Mouse (Mus musculus) lung, postnatal 4 days (tissue): ENCODE data around the gene Cygb.
A peak's percentile ranks its signal among the peaks of the same experiment; 100 is the strongest.
"Not testable (repeated sequence)": the region's sequence is repeated elsewhere in the genome, so short reads cannot be mapped to it uniquely, and the experiment has no call there.

ENCODE experiments used
- DNase-seq, 2 experiments: peaks; one replicate each; pipeline ENCODE4 v3.0.0; 2021

Cygb gene

GRCm38 (mm10) chr11:116674616-116675379 is 20.7 kb upstream of the Cygb start:
- no peak for DNase-seq

- no peak for DNase-seq
Observed at GRCm38 (mm10) chr11:116673410-116673809, 19.3 kb upstream of the Cygb start.

- no peak for DNase-seq
Observed at GRCm38 (mm10) chr11:116672595-116672994, 18.5 kb upstream of the Cygb start.

- DNase-seq: no peak
Observed at GRCm38 (mm10) chr11:116671845-116672434, 17.8 kb upstream of the Cygb start.

GRCm38 (mm10) chr11:116671112-116671844 is 17.2 kb upstream of the Cygb start:
- peak; percentile 97 to 98 for DNase-seq

- no peak for DNase-seq
Observed at GRCm38 (mm10) chr11:116670386-116670785, 16.3 kb upstream of the Cygb start.

GRCm38 (mm10) chr11:116669787-116670365 is 15.8 kb upstream of the Cygb start:
- no peak for DNase-seq

GRCm38 (mm10) chr11:116669316-116669715 is 15.2 kb upstream of the Cygb start:
- DNase-seq: no peak

GRCm38 (mm10) chr11:116668839-116669238 is 14.7 kb upstream of the Cygb start:
- DNase-seq: peak in 1 of 2 experiments; percentile 27

GRCm38 (mm10) chr11:116668381-116668825 is 14.3 kb upstream of the Cygb start:
- DNase-seq: peak; percentile 30 to 50

GRCm38 (mm10) chr11:116667930-116668329 is 13.8 kb upstream of the Cygb start:
- peak; percentile 32 to 67 for DNase-seq

GRCm38 (mm10) chr11:116667012-116667411 is 12.9 kb upstream of the Cygb start:
- DNase-seq: not testable (repeated sequence)

- peak; percentile 61 to 84 for DNase-seq
Observed at GRCm38 (mm10) chr11:116666566-116666965, 12.5 kb upstream of the Cygb start.

GRCm38 (mm10) chr11:116665289-116665688 is 11.2 kb upstream of the Cygb start:
- no peak for DNase-seq

- DNase-seq: peak in 1 of 2 experiments; percentile 22
Observed at GRCm38 (mm10) chr11:116661948-116662377, 7.8 kb upstream of the Cygb start.

GRCm38 (mm10) chr11:116661291-116661947 is 7.3 kb upstream of the Cygb start:
- no peak for DNase-seq

GRCm38 (mm10) chr11:116660181-116660580 is 6.1 kb upstream of the Cygb start:
- peak in 1 of 2 experiments; percentile 27 for DNase-seq

GRCm38 (mm10) chr11:116659027-116659621 is 5.0 kb upstream of the Cygb start:
- DNase-seq: peak in 1 of 2 experiments; percentile 27

GRCm38 (mm10) chr11:116658238-116658637 is 4.1 kb upstream of the Cygb start:
- peak in 1 of 2 experiments; percentile 58 for DNase-seq

GRCm38 (mm10) chr11:116657311-116658223 is 3.5 kb upstream of the Cygb start:
- peak; percentile 94 to 97 for DNase-seq
